Mouse (Mus musculus): Measurements from ENCODE around the gene Shisa7. TPM values are rescaled to one million over a fixed set of nuclear protein-coding genes. Genes with fewer than 3 reads are reported as not detected.
A peak's percentile ranks its signal among the peaks of the same experiment; 100 is the strongest.

Shisa7 gene
- total and polyA plus RNA-seq, 3 experiments, result 0.07 TPM; not detected in 2

DNA sequence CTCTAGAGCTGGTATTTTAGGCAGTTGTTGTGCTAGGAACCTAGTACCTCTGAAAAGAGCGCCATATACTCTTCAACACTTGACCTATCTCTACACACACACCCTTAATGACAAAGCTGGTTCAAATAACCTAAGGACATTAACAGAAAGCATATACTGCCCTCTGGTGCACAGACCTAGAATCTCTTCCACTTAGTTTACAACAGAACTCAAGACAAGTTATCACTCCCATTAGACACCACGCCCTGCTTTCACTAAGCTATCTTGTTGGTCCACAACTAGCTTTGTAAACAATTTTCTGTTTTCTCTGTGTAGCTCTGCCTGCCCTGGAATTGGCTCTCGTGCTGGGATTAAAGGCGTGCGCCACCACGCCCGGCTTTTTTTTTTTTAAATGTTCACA lies 37.8 kb downstream of the Shisa7 start (continued):
- TF ChIP-seq HCFC1 (IDR thresholded peaks at IDR 0.05; ENCODE audit: low read depth, low read length), result no peak
- TF ChIP-seq MYC (IDR thresholded peaks at IDR 0.05; ENCODE audit: low read depth, low read length), result no peak
- TF ChIP-seq NRF1 (IDR thresholded peaks at IDR 0.05; ENCODE audit: insufficient read depth, low read depth, low read length, poor library complexity, severe bottlenecking), result no peak
- no peak for TF ChIP-seq JUND (IDR thresholded peaks at IDR 0.05; ENCODE audit: low read depth, low read length)
- TF ChIP-seq POLR2AphosphoS5 (IDR thresholded peaks at IDR 0.05; ENCODE audit: borderline replicate concordance, low read depth, low read length), result no peak
- no peak for TF ChIP-seq MYB (IDR thresholded peaks at IDR 0.05; ENCODE audit: low read depth, low read length)
- TF ChIP-seq TBP (IDR thresholded peaks at IDR 0.05; ENCODE audit: low read depth, low read length), result no peak
- no peak for TF ChIP-seq RCOR1 (IDR thresholded peaks at IDR 0.05; ENCODE audit: low read depth, low read length)
- no peak for TF ChIP-seq BHLHE40 (IDR thresholded peaks at IDR 0.05; ENCODE audit: borderline replicate concordance, low read depth, low read length)
- TF ChIP-seq TAL1 (IDR thresholded peaks at IDR 0.05; ENCODE audit: low read length), result no peak
- TF ChIP-seq ZKSCAN1 (IDR thresholded peaks at IDR 0.05; ENCODE audit: low read depth, low read length), result no peak
- no peak for TF ChIP-seq ELF1 (IDR thresholded peaks at IDR 0.05; ENCODE audit: low read depth, low read length)
- TF ChIP-seq CTCF (IDR thresholded peaks at IDR 0.05 in 2 of 3, conservative IDR thresholded peaks at IDR 0.05 in 1 of 3; ENCODE audit: control insufficient read depth in 1 of 3, insufficient read depth in 1 of 3, low read depth in 2 of 3, low read length in 3 of 3, poor library complexity in 1 of 3, severe bottlenecking in 1 of 3), result peak in 2 of 3 experiments; percentile 56 to 68; a peak in 4 of 6 replicates
- no peak for TF ChIP-seq TCF12 (IDR thresholded peaks at IDR 0.05; ENCODE audit: low read depth, low read length)
- no peak for TF ChIP-seq POLR2A (IDR thresholded peaks at IDR 0.05; ENCODE audit: control insufficient read depth in 1 of 2, insufficient read depth in 1 of 2, low read depth in 1 of 2, low read length in 2 of 2, poor library complexity in 1 of 2)
- peak; percentile 48; the same call in 1 of the 2 replicates for TF ChIP-seq POLR2AphosphoS2 (IDR thresholded peaks at IDR 0.05; ENCODE audit: low read length)
- no peak for TF ChIP-seq NELFE (IDR thresholded peaks at IDR 0.05; ENCODE audit: low read depth, low read length)
- 0 out of 2 replicates have a peak, but pooled peaks have one; percentile 20 for TF ChIP-seq ZNF384 (IDR thresholded peaks at IDR 0.05; ENCODE audit: low read depth, low read length)
- 0 out of 2 replicates have a peak, but pooled peaks have one; percentile 12 for TF ChIP-seq ZMIZ1 (IDR thresholded peaks at IDR 0.05; ENCODE audit: low read depth, low read length)
- no peak for TF ChIP-seq USF2 (IDR thresholded peaks at IDR 0.05; ENCODE audit: borderline replicate concordance in 1 of 2, insufficient read depth in 1 of 2, low read depth in 1 of 2, low read length in 2 of 2)
- no peak for TF ChIP-seq MAZ (IDR thresholded peaks at IDR 0.05; ENCODE audit: low read depth, low read length)
- no peak for TF ChIP-seq ZC3H11A (IDR thresholded peaks at IDR 0.05; ENCODE audit: low read depth, low read length)
- TF ChIP-seq EP300 (IDR thresholded peaks at IDR 0.05; ENCODE audit: low read depth in 1 of 2, low read length in 2 of 2), result no peak

DNA sequence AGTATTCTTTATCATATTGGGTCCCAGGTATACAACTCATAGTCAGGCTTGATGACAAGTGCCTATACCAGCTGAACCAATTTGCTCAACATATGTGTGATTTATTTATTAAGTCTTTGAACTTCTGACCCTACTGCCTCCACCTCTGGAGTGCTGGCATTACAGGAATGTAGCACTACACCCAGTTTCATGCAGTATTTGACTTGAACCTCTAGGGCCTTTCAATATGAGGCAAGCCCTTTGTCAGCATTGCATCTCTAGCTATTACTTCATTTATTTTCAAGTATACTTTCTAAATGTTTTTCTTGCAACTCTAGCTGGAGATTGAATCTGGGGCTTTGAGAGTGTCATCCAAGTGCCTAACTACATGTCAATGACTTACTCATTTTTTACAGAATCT lies 42.2 kb downstream of the Shisa7 start:
- no peaks in the 10 kb centered on the region for H3K9me3 ChIP-seq (replicated peaks; ENCODE audit: insufficient read depth, low read length)
- no peak for TF ChIP-seq ZNF384 (IDR thresholded peaks at IDR 0.05; ENCODE audit: low read depth, low read length)
- no peak for TF ChIP-seq JUND (IDR thresholded peaks at IDR 0.05; ENCODE audit: low read depth, low read length)
- no peak for TF ChIP-seq ETS1 (IDR thresholded peaks at IDR 0.05; ENCODE audit: low read depth, low read length)
- TF ChIP-seq ZMIZ1 (IDR thresholded peaks at IDR 0.05; ENCODE audit: low read depth, low read length), result no peak
- no peak for TF ChIP-seq NELFE (IDR thresholded peaks at IDR 0.05; ENCODE audit: low read depth, low read length)
- TF ChIP-seq MAZ (IDR thresholded peaks at IDR 0.05; ENCODE audit: low read depth, low read length), result no peak
- TF ChIP-seq ZC3H11A (IDR thresholded peaks at IDR 0.05; ENCODE audit: low read depth, low read length), result no peak
- no peak for TF ChIP-seq SIN3A (IDR thresholded peaks at IDR 0.05; ENCODE audit: low read length)
- no peak for TF ChIP-seq ELF1 (IDR thresholded peaks at IDR 0.05; ENCODE audit: low read depth, low read length)
- no peak for TF ChIP-seq POLR2AphosphoS5 (IDR thresholded peaks at IDR 0.05; ENCODE audit: borderline replicate concordance, low read depth, low read length)
- TF ChIP-seq RAD21 (IDR thresholded peaks at IDR 0.05; ENCODE audit: low read depth, low read length), result no peak
- TF ChIP-seq BHLHE40 (IDR thresholded peaks at IDR 0.05; ENCODE audit: borderline replicate concordance, low read depth, low read length), result no peak
- no peak for TF ChIP-seq USF1 (IDR thresholded peaks at IDR 0.05; ENCODE audit: low read depth, low read length)
- TF ChIP-seq UBTF (IDR thresholded peaks at IDR 0.05; ENCODE audit: borderline replicate concordance, insufficient read depth, low read depth, low read length), result no peak
- no peak for TF ChIP-seq POLR2AphosphoS2 (IDR thresholded peaks at IDR 0.05; ENCODE audit: low read length)
- no peak for TF ChIP-seq MYC (IDR thresholded peaks at IDR 0.05; ENCODE audit: low read depth, low read length)
- TF ChIP-seq MXI1 (IDR thresholded peaks at IDR 0.05; ENCODE audit: low read depth, low read length), result no peak
- TF ChIP-seq MAX (IDR thresholded peaks at IDR 0.05; ENCODE audit: low read length), result no peak
- H3K79me2 ChIP-seq (ENCODE audit: control insufficient read depth, insufficient read depth, low read length, poor library complexity), result no peaks in the 10 kb centered on the region
- no peak overlapping the region for H3K9ac ChIP-seq (ENCODE audit: control insufficient read depth, low read depth, low read length, poor library complexity, severe bottlenecking)
- H3K4me3 ChIP-seq (ENCODE audit: control insufficient read depth in 1 of 2, insufficient read depth in 1 of 2, low read depth in 2 of 2, low read length in 2 of 2), result no peak overlapping the region
- H3K4me1 ChIP-seq (ENCODE audit: control insufficient read depth in 1 of 2, insufficient read depth in 2 of 2, low read length in 2 of 2), result no peaks in the 10 kb centered on the region
- no peak overlapping the region for H3K27ac ChIP-seq (ENCODE audit: control insufficient read depth, low read depth, low read length)
- H3K27me3 ChIP-seq (ENCODE audit: control insufficient read depth in 1 of 2, insufficient read depth in 2 of 2, low read length in 2 of 2), result no peaks in the 10 kb centered on the region
- peak; percentile 15 for DNase-seq (ENCODE audit: low read depth, low spot score)
- peaks cover 4% of the 10 kb centered on the region in 2 experiments; a peak in 3 of 4 replicates for H3K36me3 ChIP-seq (ENCODE audit: control insufficient read depth in 1 of 2, insufficient read depth in 2 of 2, low read length in 2 of 2)
